Mouse (Mus musculus) ovary, postnatal 36 days (tissue): ENCODE measurements around the gene Agbl2.
"Not testable (repeated sequence)": the region's sequence is repeated elsewhere in the genome, so short reads cannot be mapped to it uniquely, and the experiment has no call there.

ENCODE experiments used
- DNase-seq: peaks from one replicate; pipeline ENCODE4 v3.0.0; 2022; ENCODE audit warnings: low spot score, mixed read lengths

The Agbl2 gene

GRCm38 (mm10) chr2:90816144-90816543 is 33.6 kb downstream of the Agbl2 start:
- DNase-seq: no peak

GRCm38 (mm10) chr2:90818710-90819109 is 36.2 kb downstream of the Agbl2 start:
- no peak for DNase-seq

GRCm38 (mm10) chr2:90820894-90821293 is 38.4 kb downstream of the Agbl2 start:
- no peak for DNase-seq

- no peak for DNase-seq
Observed at GRCm38 (mm10) chr2:90822978-90823377, 40.5 kb downstream of the Agbl2 start.

GRCm38 (mm10) chr2:90823781-90824180 is 41.3 kb downstream of the Agbl2 start:
- DNase-seq: no peak

GRCm38 (mm10) chr2:90824528-90824927 is 42.0 kb downstream of the Agbl2 start:
- not testable (repeated sequence) for DNase-seq

- DNase-seq: no peak
Observed at GRCm38 (mm10) chr2:90825515-90826172, 43.1 kb downstream of the Agbl2 start.

GRCm38 (mm10) chr2:90828739-90829138 is 46.2 kb downstream of the Agbl2 start:
- no peak for DNase-seq

GRCm38 (mm10) chr2:90833502-90833901 is 51.0 kb downstream of the Agbl2 start:
- no peak for DNase-seq

- no peak for DNase-seq
Observed at GRCm38 (mm10) chr2:90838621-90839020, 56.1 kb downstream of the Agbl2 start.

- DNase-seq: no peak
Observed at GRCm38 (mm10) chr2:90843666-90844065, 61.1 kb downstream of the Agbl2 start.

GRCm38 (mm10) chr2:90844262-90844661 is 61.7 kb downstream of the Agbl2 start:
- DNase-seq: no peak

GRCm38 (mm10) chr2:90845234-90845633 is 62.7 kb downstream of the Agbl2 start:
- DNase-seq: no peak

- DNase-seq: peak; percentile 15
Observed at GRCm38 (mm10) chr2:90846171-90846570, 63.6 kb downstream of the Agbl2 start.

- DNase-seq: no peak
Observed at GRCm38 (mm10) chr2:90846597-90846954, 64.0 kb downstream of the Agbl2 start.

- DNase-seq: peak; percentile 99
Observed at GRCm38 (mm10) chr2:90846955-90847680, 64.6 kb downstream of the Agbl2 start, which contains the start of gene Mtch2. Mtch2 (plus strand) TSS chr2:90847155.

GRCm38 (mm10) chr2:90847681-90848050 is 65.1 kb downstream of the Agbl2 start:
- no peak for DNase-seq

- DNase-seq: no peak
Observed at GRCm38 (mm10) chr2:90848331-90848730, 65.8 kb downstream of the Agbl2 start.

- no peak for DNase-seq
Observed at GRCm38 (mm10) chr2:90850401-90850800, 67.9 kb downstream of the Agbl2 start.

GRCm38 (mm10) chr2:90861486-90861885 is 79.0 kb downstream of the Agbl2 start:
- no peak for DNase-seq

GRCm38 (mm10) chr2:90864184-90864583 is 81.7 kb downstream of the Agbl2 start:
- no peak for DNase-seq

GRCm38 (mm10) chr2:90866524-90866923 is 84.0 kb downstream of the Agbl2 start:
- DNase-seq: peak; percentile 77

- DNase-seq: peak; percentile 29
Observed at GRCm38 (mm10) chr2:90870136-90870601, 87.6 kb downstream of the Agbl2 start.
